Mouse (Mus musculus) frontal cortex, postnatal 36 days (tissue): ENCODE measurements around the gene Cst13.
A peak's percentile ranks its signal among the peaks of the same experiment; 100 is the strongest.
"Not testable (repeated sequence)": the region's sequence is repeated elsewhere in the genome, so short reads cannot be mapped to it uniquely, and the experiment has no call there.

Source experiments
- DNase-seq, 2 experiments: peaks; one replicate each; pipeline ENCODE4 v3.0.0; 2022; ENCODE audit warnings: low spot score in 2 of 2

Cst13 gene

GRCm38 (mm10) chr2:148819909-148820308, at the start of gene Cst13:
Gene Cst13, plus strand, starts transcription at chr2:148820081.
- no peak for DNase-seq

GRCm38 (mm10) chr2:148771397-148771796, 48.5 kb upstream of the Cst13 start, which contains the start of gene Cst11:
Gene Cst11, minus strand, starts transcription at chr2:148771497.
- not testable (repeated sequence) for DNase-seq

GRCm38 (mm10) chr2:148781709-148782108, 38.2 kb upstream of the Cst13 start, which contains the start of gene 8030411F24Rik:
Gene 8030411F24Rik, plus strand, starts transcription at chr2:148782009.
- DNase-seq: no peak

DNA sequence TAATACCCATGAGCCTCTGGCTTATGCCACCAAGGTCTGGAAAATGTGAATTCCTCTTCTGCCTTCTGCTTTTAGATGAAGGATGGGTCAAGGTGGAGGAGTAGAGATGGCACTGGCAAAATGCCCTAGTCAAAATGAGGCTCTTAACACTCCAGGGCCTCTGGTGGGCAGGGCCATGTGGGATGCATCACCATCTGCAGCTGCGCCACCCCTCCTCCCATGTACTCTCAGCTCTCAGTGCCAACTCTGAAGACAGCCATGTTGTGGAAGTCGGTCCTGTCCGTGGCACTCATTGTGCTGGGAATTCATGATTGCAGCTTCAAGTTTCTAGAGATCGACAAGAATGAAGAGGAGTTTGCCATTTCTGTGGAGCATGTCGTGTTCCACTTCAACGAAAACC, 30.7 kb upstream of the Cst13 start, which contains the start of gene Cst12:
Gene Cst12, plus strand, starts transcription at position 220 of the 400 bp plus-strand sequence.
- DNase-seq: no peak

DNA sequence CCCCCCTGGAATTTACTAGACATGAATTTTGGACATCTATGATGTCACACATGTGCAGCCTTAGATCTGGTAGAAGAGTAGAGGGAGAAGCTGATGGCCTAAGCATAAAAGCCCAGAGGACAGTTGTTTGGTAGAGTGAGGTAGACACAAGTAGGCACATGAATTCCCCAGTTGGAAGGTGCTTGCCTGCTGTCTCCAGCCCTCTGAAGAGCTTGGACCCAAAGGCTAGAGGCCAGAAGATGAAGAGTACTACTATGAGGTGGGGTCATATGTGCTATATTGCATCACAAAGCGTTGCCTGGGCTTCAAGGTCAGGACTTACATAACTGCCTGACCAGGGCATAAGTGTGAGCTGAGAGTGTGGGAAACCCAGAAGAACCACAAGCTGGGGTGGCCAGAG, 21.4 kb upstream of the Cst13 start, which contains the start of gene Cst8:
Gene Cst8, plus strand, starts transcription at position 301 of the 400 bp plus-strand sequence.
- DNase-seq: no peak

DNA sequence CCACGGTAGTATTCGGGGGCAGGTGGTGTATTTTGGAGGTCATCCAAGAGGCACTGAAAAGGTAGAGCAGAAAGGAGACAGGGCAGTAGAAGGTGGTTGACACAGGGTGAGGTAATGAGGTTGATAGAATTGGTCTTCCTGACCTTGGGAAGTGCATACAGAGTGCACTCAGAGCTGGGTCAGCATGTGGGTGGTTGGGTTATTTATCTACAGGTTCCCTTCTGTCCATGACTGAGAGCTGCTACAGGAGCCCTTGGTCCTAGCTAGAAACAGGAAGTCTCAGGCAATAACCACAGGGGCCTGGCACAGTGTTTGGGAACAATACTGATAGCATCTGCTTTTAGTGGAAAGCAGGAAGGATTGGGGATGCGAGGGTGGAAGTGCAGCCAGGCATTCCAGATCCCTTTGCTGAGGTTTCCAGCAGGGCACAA, 18.4 kb upstream of the Cst13 start:
- DNase-seq: no peak

DNA sequence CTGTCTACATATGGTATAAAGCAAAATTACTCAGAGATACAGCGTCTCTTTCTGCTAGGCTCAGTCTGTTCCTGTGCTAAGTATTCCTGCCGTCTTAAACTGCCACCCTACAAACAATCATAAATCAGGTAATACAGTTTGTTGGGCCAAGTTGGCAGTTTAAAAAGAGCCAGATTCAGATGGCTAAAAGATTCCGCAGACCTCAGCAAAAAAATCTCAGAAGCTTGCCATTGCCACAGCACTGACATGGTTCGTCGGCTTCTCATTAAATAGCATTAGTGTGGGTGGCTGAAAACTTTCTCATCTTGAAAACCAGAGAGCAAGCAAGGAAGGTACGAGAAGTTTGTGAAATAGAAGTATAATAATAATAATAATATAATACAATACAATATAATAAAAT, 13.2 kb upstream of the Cst13 start:
- no peak for DNase-seq

DNA sequence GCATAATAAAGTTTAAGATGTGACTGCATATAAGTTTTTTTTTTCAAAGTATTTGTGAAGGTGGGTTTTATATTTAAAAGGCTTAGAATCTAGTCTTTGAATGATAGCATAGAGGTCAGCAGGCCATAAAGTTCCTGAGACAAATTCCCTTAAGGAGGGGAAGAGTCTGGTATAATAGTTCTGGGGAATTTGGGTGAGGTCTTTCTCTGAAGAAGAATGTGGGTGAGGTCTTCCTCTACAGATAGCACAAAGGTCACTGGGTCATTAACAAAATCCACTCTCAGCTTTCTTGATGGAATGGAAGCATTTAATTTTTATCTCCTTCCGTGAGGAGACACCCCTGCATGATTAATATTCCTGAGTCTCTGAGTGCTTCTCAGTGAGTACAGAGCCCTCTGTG, 6.1 kb downstream of the Cst13 start:
- DNase-seq: no peak

DNA sequence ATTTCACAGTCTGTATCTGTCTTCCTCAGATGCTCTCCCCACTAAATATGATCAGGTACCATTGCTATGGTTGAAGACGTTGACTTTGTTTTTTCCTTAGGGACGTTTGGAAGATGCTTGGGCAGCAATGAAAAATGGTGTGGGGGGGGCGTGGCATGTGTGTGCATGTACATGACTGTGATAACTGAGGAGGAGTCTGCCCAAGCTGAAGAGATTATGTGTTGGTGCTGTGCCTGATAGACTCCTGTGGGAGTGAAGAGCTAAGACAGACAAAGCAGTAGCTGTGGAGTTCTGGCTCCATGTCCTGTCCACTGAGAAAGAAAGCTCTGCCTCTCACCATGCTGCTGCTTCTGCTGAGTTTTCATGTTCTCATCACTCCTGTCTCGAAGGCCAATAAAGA, 15.0 kb downstream of the Cst13 start, which contains the start of gene Cst9:
Gene Cst9, plus strand, starts transcription at position 236 of the 400 bp plus-strand sequence.
- no peak for DNase-seq

GRCm38 (mm10) chr2:148838075-148838777, 18.3 kb downstream of the Cst13 start:
- DNase-seq: no peak

- no peak for DNase-seq
Measured at GRCm38 (mm10) chr2:148839224-148839623, 19.3 kb downstream of the Cst13 start.

GRCm38 (mm10) chr2:148851116-148851906, 31.4 kb downstream of the Cst13 start:
- DNase-seq: peak; percentile 85 to 90

- no peak for DNase-seq
Measured at GRCm38 (mm10) chr2:148856630-148857400, 36.9 kb downstream of the Cst13 start.

DNA sequence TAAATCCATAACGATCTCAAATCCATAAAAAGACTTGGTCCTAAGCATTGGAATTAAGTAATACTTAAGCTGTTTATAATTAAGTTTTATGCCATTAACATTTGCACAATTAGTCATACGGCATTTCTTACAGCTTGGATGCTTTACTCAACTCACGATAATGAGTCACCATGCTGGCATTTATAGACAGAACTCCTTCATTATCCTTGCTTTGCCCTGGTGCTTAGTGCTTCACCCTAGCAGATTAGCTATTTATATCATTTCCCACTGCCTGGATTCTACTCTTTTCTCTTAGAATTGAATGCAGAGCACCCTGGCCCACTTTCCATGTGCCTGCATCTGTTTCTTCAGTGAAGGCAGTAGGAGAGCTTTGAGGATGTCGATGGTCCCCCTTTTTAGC, 37.6 kb downstream of the Cst13 start:
- no peak for DNase-seq

DNA sequence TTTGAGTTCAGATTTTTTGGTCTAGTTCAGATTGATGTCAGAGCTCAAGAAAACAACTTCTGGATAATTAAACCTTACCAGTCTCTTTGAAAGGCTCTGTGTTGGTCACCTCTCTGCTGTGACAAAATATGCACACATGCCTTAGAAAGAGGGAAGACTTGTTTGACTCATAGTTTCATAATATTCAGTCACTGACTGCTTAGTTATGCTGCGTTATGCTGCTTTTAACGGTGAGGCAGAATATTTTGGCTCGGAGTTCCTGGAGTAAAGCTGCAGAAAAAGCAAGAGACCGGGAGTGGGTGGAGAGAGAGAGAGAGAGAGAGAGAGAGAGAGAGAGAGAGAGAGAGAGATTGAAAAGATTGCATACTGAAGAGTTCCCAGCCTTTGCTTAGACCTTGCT, 41.1 kb downstream of the Cst13 start:
- no peak for DNase-seq

DNA sequence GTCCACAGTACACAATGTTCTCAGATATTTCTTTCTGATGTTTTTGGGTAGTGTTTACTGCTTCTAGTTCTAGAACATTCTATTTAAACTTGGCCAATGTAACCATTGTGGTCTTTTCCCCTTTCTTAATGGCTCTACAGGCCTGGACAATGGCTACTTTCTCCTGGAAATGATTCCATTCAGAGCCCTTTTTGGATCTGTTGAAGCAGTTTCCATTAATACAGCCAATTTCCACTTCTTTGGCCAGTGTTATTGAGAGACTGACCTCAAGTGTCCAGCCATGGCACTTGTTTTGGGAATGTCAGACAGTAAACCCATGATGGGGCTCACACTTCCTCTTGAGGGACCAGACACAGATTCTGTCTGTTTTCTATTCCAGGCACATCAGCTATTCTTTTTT, 41.8 kb downstream of the Cst13 start:
- no peak for DNase-seq

- DNase-seq: no peak
Measured at GRCm38 (mm10) chr2:148864966-148865365, 45.1 kb downstream of the Cst13 start, which contains the start of gene 9230104L09Rik. Gene 9230104L09Rik, minus strand, starts transcription at chr2:148865038.

GRCm38 (mm10) chr2:148868959-148869358, 49.1 kb downstream of the Cst13 start:
- DNase-seq: no peak

- DNase-seq: no peak
Measured at GRCm38 (mm10) chr2:148870526-148870925, 50.6 kb downstream of the Cst13 start.

- DNase-seq: peak in 1 of 2 experiments; percentile 42
Measured at GRCm38 (mm10) chr2:148872860-148873259, 53.0 kb downstream of the Cst13 start.

GRCm38 (mm10) chr2:148874224-148874616, 54.3 kb downstream of the Cst13 start:
- DNase-seq: no peak
